Mouse (Mus musculus): Measurements from ENCODE around the gene Tspan9.

GRCm38 (mm10) chr6:127981176-127981575 lies 162.2 kb downstream of the Tspan9 start:
- TF ChIP-seq POLR2A (IDR thresholded peaks at IDR 0.05; ENCODE audit: borderline replicate concordance, extremely low read depth, insufficient read depth, insufficient read length, poor library complexity, severe bottlenecking) (no peak), CTCF (IDR thresholded peaks at IDR 0.05; ENCODE audit: borderline replicate concordance, extremely low read depth, insufficient read depth, insufficient read length) (no peak)
